Mouse (Mus musculus) hindbrain, embryonic 16.5 days (tissue): ENCODE results near the gene Meox2. TPM values are rescaled to one million over a fixed set of nuclear protein-coding genes. Genes with fewer than 3 reads are reported as not detected.
A peak's percentile ranks its signal among the peaks of the same experiment; 100 is the strongest.

Experiments
- ATAC-seq: fragments of 200-750 bp; cut with Nextera tagmentation; 2 replicates; pipeline ENCODE4 v1.8.0; 2017; ENCODE audit warnings: moderate TSS enrichment, moderate library complexity
- H3K27ac ChIP-seq: fragments of 300-500 bp; sonication (generic); 2 replicates; pipeline ENCODE4 v1.5.1; 2014; ENCODE audit warnings: low read depth, mild to moderate bottlenecking, control low read depth, low read length, moderate library complexity
- H3K27me3 ChIP-seq: fragments of 300-500 bp; sonication (generic); replicated peaks from 2 replicates; pipeline ENCODE4 v1.6.1; 2014; ENCODE audit warnings: low read length; ENCODE audit not compliant: control insufficient read depth, insufficient read depth
- H3K36me3 ChIP-seq: fragments of 300-500 bp; sonication (generic); 2 replicates; pipeline ENCODE4 v1.6.1; 2014; ENCODE audit warnings: mild to moderate bottlenecking, low read length, moderate library complexity, mixed read lengths; ENCODE audit not compliant: control insufficient read depth, insufficient read depth
- H3K4me1 ChIP-seq: fragments of 300-500 bp; sonication (generic); 2 replicates; pipeline ENCODE4 v1.6.1; 2014; ENCODE audit warnings: low read depth, low read length; ENCODE audit not compliant: control insufficient read depth, insufficient read depth
- H3K4me2 ChIP-seq: fragments of 300-500 bp; sonication (generic); 2 replicates; pipeline ENCODE4 v1.6.1; 2014; ENCODE audit warnings: mild to moderate bottlenecking, low read length, control low read depth, moderate library complexity
- H3K4me3 ChIP-seq: fragments of 300-500 bp; sonication (generic); 2 replicates; pipeline ENCODE4 v1.5.1; 2014; ENCODE audit warnings: mild to moderate bottlenecking, low read length, control low read depth, moderate library complexity
- H3K9ac ChIP-seq: fragments of 300-500 bp; sonication (generic); 2 replicates; pipeline ENCODE4 v1.6.1; 2014; ENCODE audit warnings: low read depth, mild to moderate bottlenecking, control low read depth, low read length, moderate library complexity
- H3K9me3 ChIP-seq: fragments of 300-500 bp; sonication (generic); 2 replicates; pipeline ENCODE4 v1.6.1; 2014; ENCODE audit warnings: mild to moderate bottlenecking, low read length, moderate library complexity; ENCODE audit not compliant: control insufficient read depth
- WGBS: fragments of 180-500 bp; shearing (Covaris S2); extraction: QIAGEN DNeasy Blood & Tissue Kit; methylation state at CpG from one replicate; pipeline ENCODE4 v1.1.7; 2014; 5-methylcytosine and 5-hydroxymethylcytosine counted together
- polyA plus RNA-seq: library from polyadenylated mRNA; unstranded; fragments of >200 nt; fragmentation: Nextera tagmentation; extraction: Ambion mirVana; gene quantifications from 2 replicates; pipeline ENCODE4 v1.2.1, GENCODE M21; 2015

The Meox2 gene
- polyA plus RNA-seq, 1 experiment from 2014 or later = 0.51 TPM

GRCm38 (mm10) chr12:37110977-37111376 lies 2.6 kb downstream of the Meox2 start:
- Histone ChIP-seq H3K4me1 (peaks cover 12% of the 10 kb centered on the region), H3K4me2 (no peak overlapping the region), H3K27me3 (peaks cover 17% of the 10 kb centered on the region), H3K36me3 (no peaks in the 10 kb centered on the region), H3K9me3 (no peaks in the 10 kb centered on the region), H3K4me3 (no peak overlapping the region), H3K9ac (no peak overlapping the region), H3K27ac (no peak overlapping the region)
- ATAC-seq = no peak
- WGBS = 62% methylated on average over 9 of the region's 9 CpGs

GRCm38 (mm10) chr12:37119246-37119645 lies 10.9 kb downstream of the Meox2 start:
- H3K4me2 ChIP-seq = no peak overlapping the region
- H3K9ac ChIP-seq = no peak overlapping the region
- 64% methylated on average over 5 of the region's 5 CpGs for WGBS
- no peaks in the 10 kb centered on the region for H3K36me3 ChIP-seq
- no peaks in the 10 kb centered on the region for H3K9me3 ChIP-seq
- no peaks in the 10 kb centered on the region for H3K27me3 ChIP-seq
- H3K4me1 ChIP-seq = no peaks in the 10 kb centered on the region
- no peak overlapping the region for H3K4me3 ChIP-seq
- no peak for ATAC-seq
- H3K27ac ChIP-seq = no peak overlapping the region

GRCm38 (mm10) chr12:37123763-37124162 lies 15.4 kb downstream of the Meox2 start:
- no peak overlapping the region for H3K27ac ChIP-seq
- H3K4me3 ChIP-seq = no peak overlapping the region
- no peak overlapping the region for H3K4me2 ChIP-seq
- no peak overlapping the region for H3K9ac ChIP-seq
- no peak for ATAC-seq
- no peaks in the 10 kb centered on the region for H3K36me3 ChIP-seq
- 86% methylated on average over 2 of the region's 2 CpGs for WGBS
- no peaks in the 10 kb centered on the region for H3K9me3 ChIP-seq
- no peaks in the 10 kb centered on the region for H3K4me1 ChIP-seq
- H3K27me3 ChIP-seq = no peaks in the 10 kb centered on the region

GRCm38 (mm10) chr12:37142080-37142703 lies 33.9 kb downstream of the Meox2 start:
- Histone ChIP-seq H3K9ac (no peak overlapping the region), H3K27me3 (no peaks in the 10 kb centered on the region), H3K4me2 (no peak overlapping the region), H3K4me1 (no peaks in the 10 kb centered on the region), H3K4me3 (no peak overlapping the region), H3K36me3 (no peaks in the 10 kb centered on the region), H3K9me3 (no peaks in the 10 kb centered on the region), H3K27ac (no peak overlapping the region)
- whole genome bisulfite sequencing = 36% methylated on average over 3 of the region's 3 CpGs
- peak; percentile 71; the same call in 1 of the 2 replicates for ATAC-seq

- H3K9me3 ChIP-seq = no peaks in the 10 kb centered on the region
- H3K4me3 ChIP-seq = no peak overlapping the region
- no peak for ATAC-seq
- no peak overlapping the region for H3K4me2 ChIP-seq
- no peak overlapping the region for H3K9ac ChIP-seq
- 96% methylated on average over 1 of the region's 1 CpGs for WGBS
- H3K27ac ChIP-seq = no peak overlapping the region
- H3K4me1 ChIP-seq = no peaks in the 10 kb centered on the region
- no peaks in the 10 kb centered on the region for H3K27me3 ChIP-seq
- H3K36me3 ChIP-seq = no peaks in the 10 kb centered on the region
These were observed 35.5 kb downstream of the Meox2 start for GRCm38 (mm10) chr12:37143879-37144278.

- Histone ChIP-seq H3K36me3 (no peaks in the 10 kb centered on the region), H3K9me3 (no peaks in the 10 kb centered on the region), H3K27ac (no peak overlapping the region), H3K4me1 (no peaks in the 10 kb centered on the region), H3K4me2 (no peak overlapping the region), H3K9ac (no peak overlapping the region), H3K4me3 (no peak overlapping the region), H3K27me3 (no peaks in the 10 kb centered on the region)
- no peak for ATAC-seq
These were observed 59.4 kb downstream of the Meox2 start for GRCm38 (mm10) chr12:37167742-37168141.

GRCm38 (mm10) chr12:37173324-37173723 lies 65.0 kb downstream of the Meox2 start:
- Histone ChIP-seq H3K36me3 (no peaks in the 10 kb centered on the region), H3K4me3 (no peak overlapping the region), H3K27ac (no peak overlapping the region), H3K9me3 (no peaks in the 10 kb centered on the region), H3K4me1 (no peaks in the 10 kb centered on the region), H3K9ac (no peak overlapping the region), H3K4me2 (no peak overlapping the region), H3K27me3 (no peaks in the 10 kb centered on the region)
- ATAC-seq = no peak
- WGBS = 96% methylated on average over 3 of the region's 3 CpGs

- H3K4me2 ChIP-seq = no peak overlapping the region
- H3K9me3 ChIP-seq = no peaks in the 10 kb centered on the region
- H3K36me3 ChIP-seq = no peaks in the 10 kb centered on the region
- no peak overlapping the region for H3K9ac ChIP-seq
- H3K4me1 ChIP-seq = no peaks in the 10 kb centered on the region
- H3K27ac ChIP-seq = no peak overlapping the region
- no peak overlapping the region for H3K4me3 ChIP-seq
- H3K27me3 ChIP-seq = no peaks in the 10 kb centered on the region
- ATAC-seq = no peak
These were observed 75.3 kb downstream of the Meox2 start for GRCm38 (mm10) chr12:37183689-37184088.

GRCm38 (mm10) chr12:37188940-37189488 lies 80.7 kb downstream of the Meox2 start:
- Histone ChIP-seq H3K4me1 (no peaks in the 10 kb centered on the region), H3K27ac (no peak overlapping the region), H3K27me3 (no peaks in the 10 kb centered on the region), H3K9ac (no peak overlapping the region), H3K4me3 (no peak overlapping the region), H3K36me3 (no peaks in the 10 kb centered on the region), H3K9me3 (no peaks in the 10 kb centered on the region), H3K4me2 (no peak overlapping the region)
- no peak for ATAC-seq
- 64% methylated on average over 5 of the region's 5 CpGs for WGBS
